Mouse (Mus musculus) ES-Bruce4 (cell line): ENCODE measurements around the gene Fam172a. TPM values are rescaled to one million over a fixed set of nuclear protein-coding genes. Genes with fewer than 3 reads are reported as not detected.
A peak's percentile ranks its signal among the peaks of the same experiment; 100 is the strongest.

Source experiments
- H3K27ac ChIP-seq: 2 replicates; pipeline ENCODE4 v1.5.1; 2012; ENCODE audit warnings: low read length, inconsistent platforms; ENCODE audit not compliant: insufficient read depth
- H3K27me3 ChIP-seq: 2 replicates; pipeline ENCODE4 v1.6.1; 2012; ENCODE audit warnings: mild to moderate bottlenecking, low read length, inconsistent platforms; ENCODE audit not compliant: control insufficient read depth, poor library complexity, insufficient read depth, severe bottlenecking
- H3K36me3 ChIP-seq: 2 replicates; pipeline ENCODE4 v1.6.1; 2012; ENCODE audit warnings: inconsistent platforms, mild to moderate bottlenecking, low read length, moderate library complexity; ENCODE audit not compliant: control insufficient read depth, poor library complexity, insufficient read depth, severe bottlenecking
- H3K4me1 ChIP-seq: one replicate; pipeline ENCODE4 v1.8.1; 2011; ENCODE audit warnings: low read length; ENCODE audit not compliant: control insufficient read depth, insufficient read depth
- H3K4me3 ChIP-seq: 2 replicates; pipeline ENCODE4 v1.5.1; 2011; ENCODE audit warnings: low read depth, mild to moderate bottlenecking, low read length
- H3K9ac ChIP-seq: 2 replicates; pipeline ENCODE4 v1.6.1; 2012; ENCODE audit warnings: low read depth, mild to moderate bottlenecking, inconsistent platforms; ENCODE audit not compliant: poor library complexity, severe bottlenecking
- H3K9me3 ChIP-seq: replicated peaks from 2 replicates; pipeline ENCODE4 v1.6.1; 2012; ENCODE audit warnings: mild to moderate bottlenecking, low read length, inconsistent platforms; ENCODE audit not compliant: control insufficient read depth, poor library complexity, insufficient read depth, severe bottlenecking
- CTCF ChIP-seq: IDR thresholded peaks from one replicate; pipeline ENCODE4 v1.8.1; 2011; ENCODE audit warnings: low read depth, low read length
- EP300 ChIP-seq: IDR thresholded peaks from 2 replicates; pipeline ENCODE4 v1.6.1; 2011; ENCODE audit warnings: low read depth, low read length; ENCODE audit not compliant: insufficient read depth
- POLR2A ChIP-seq: IDR thresholded peaks from one replicate; pipeline ENCODE4 v1.8.1; 2011; ENCODE audit warnings: low read length; ENCODE audit not compliant: insufficient read depth
- polyA plus RNA-seq: library from polyadenylated mRNA; stranded (reverse); fragments of >200 nt; gene quantifications from 2 replicates; pipeline ENCODE4 v1.2.4, GENCODE M21; 2011; ENCODE audit warnings: low read depth; ENCODE audit not compliant: missing spikeins, insufficient read depth, insufficient read length

Gene Fam172a
- polyA plus RNA-seq, 1 experiment, result 16.7 TPM

DNA sequence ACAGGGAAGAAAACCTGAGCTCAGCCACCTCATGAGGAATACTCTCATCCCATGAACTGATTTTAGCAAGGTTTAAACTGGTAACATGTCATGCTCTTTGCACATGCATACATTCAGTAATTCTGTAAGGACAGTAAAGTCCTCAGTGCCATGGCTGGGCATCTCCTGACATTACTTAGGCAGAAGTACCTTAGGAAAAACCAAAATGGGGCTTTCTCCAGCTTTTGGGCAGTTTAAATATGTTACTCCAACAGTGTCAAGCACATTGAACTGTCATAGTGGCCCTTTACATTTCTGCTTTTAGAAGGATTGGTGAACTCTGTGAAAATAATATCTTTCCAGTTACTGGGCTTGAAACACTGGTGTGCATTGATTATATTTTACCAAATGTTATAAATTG is 463.1 kb downstream of the Fam172a start:
- Histone ChIP-seq H3K36me3 (no peaks in the 10 kb centered on the region), H3K4me1 (no peaks in the 10 kb centered on the region), H3K27ac (no peak overlapping the region), H3K9ac (no peak overlapping the region), H3K9me3 (no peaks in the 10 kb centered on the region), H3K4me3 (no peak overlapping the region), H3K27me3 (peaks cover 6% of the 10 kb centered on the region)
- TF ChIP-seq EP300 (no peak), POLR2A (no peak), CTCF (no peak)

DNA sequence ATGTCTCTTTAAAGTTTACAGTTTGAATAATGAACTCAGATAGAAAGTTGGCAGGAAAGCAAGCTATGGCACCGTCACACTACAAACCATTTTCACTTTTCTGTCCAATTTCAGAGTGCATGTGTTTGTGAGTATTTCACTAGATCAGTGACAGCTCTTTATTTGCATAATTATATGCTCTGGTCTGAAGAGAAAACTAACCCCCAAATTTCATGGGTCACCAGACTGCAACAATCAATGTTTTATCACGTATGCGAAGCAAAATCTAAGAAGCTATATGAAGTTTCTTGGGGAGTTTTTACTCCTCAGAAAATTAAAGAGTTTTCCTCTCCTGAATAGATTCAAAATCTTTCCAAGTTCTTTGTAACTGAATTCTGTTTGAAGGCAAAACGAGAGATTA is 466.3 kb downstream of the Fam172a start:
- Histone ChIP-seq H3K36me3 (no peaks in the 10 kb centered on the region), H3K27ac (no peak overlapping the region), H3K4me3 (no peak overlapping the region), H3K9ac (no peak overlapping the region), H3K27me3 (peaks cover 10% of the 10 kb centered on the region), H3K9me3 (no peaks in the 10 kb centered on the region), H3K4me1 (no peaks in the 10 kb centered on the region)
- no peak for TF ChIP-seq CTCF
- TF ChIP-seq EP300, result no peak
- no peak for TF ChIP-seq POLR2A

DNA sequence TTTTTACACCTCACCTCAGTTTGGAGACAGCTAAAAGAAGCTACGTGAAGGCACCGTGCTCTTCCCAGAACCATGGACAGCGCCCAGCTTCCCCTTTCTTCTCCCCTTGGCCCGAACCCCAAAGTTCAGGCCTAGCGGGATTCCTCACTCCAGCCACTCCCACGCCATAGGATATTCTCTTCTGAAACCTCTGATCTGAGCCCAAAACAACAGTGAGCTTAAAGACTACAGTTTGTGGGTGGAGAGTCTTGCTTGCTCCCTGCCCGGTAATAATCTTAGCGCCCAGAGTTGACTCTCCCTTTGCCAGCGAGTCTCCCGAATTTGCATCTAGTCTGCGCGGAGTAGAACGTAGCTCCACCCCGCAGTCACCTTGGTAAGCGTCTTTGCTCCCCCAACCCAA is 469.5 kb downstream of the Fam172a start:
- Histone ChIP-seq H3K9ac (no peak overlapping the region), H3K9me3 (no peaks in the 10 kb centered on the region), H3K27me3 (peaks cover 8% of the 10 kb centered on the region), H3K27ac (no peak overlapping the region), H3K4me1 (no peaks in the 10 kb centered on the region), H3K4me3 (peak overlapping the region; percentile 29), H3K36me3 (no peaks in the 10 kb centered on the region)
- TF ChIP-seq POLR2A (no peak), CTCF (no peak)

DNA sequence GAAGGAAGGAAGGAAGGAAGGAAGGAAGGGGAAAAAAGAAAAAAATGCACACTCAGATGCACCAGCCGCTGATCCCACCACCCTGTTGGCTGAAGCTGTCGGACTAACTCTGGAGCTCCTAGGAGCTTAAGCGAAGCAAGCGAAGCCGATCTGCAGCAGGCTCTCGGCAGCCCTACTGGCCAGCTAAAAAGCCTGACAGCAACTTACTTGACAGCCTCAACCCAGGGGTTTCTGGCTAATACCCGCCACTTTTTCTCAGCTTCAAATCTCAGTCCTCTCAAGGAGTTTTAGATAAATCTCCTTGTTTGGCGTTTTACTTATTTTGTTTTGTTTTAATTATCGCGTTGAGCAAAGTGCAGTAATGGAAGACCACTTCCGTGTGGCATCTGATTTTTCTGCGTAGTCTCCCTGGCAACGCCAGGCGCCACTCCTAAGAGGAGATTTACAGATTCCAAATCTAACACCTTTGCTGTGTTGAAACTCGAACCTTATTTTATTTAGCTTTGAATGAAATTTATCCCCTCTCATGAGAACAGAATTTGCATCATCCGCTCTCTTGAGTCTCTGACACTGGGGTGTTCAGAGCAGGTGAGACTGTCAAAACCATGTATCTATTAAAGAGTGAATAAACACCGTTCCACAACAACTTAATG is 470.3 kb downstream of the Fam172a start:
- Histone ChIP-seq H3K27me3 (peaks cover 8% of the 10 kb centered on the region), H3K27ac (no peak overlapping the region), H3K9me3 (no peaks in the 10 kb centered on the region), H3K36me3 (no peaks in the 10 kb centered on the region), H3K4me3 (no peak overlapping the region), H3K9ac (no peak overlapping the region), H3K4me1 (no peaks in the 10 kb centered on the region)
- TF ChIP-seq EP300 (no peak), POLR2A (no peak), CTCF (no peak)

DNA sequence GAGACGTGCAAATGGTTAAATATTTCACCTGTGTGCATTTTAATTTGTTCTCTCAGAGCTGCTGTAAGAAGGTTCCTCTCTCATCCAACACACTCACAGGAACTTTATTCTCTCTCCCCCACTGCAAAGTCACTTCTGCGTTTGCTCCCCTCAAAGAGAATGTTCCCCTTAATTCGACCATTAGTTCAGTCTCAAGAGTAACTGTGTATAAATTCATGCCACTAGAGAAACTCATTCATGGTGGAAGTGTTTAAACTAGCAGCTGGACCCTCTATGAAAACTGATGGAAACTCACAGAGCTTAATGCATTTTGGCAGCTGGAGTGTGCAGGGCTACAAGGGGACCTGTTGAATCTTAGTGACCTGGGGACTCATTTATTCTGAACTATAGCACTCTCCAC is 471.0 kb downstream of the Fam172a start:
- no peaks in the 10 kb centered on the region for H3K9me3 ChIP-seq
- TF ChIP-seq CTCF (no peak), EP300 (no peak), POLR2A (no peak)
- H3K27me3 ChIP-seq, result peaks cover 10% of the 10 kb centered on the region
- H3K36me3 ChIP-seq, result no peaks in the 10 kb centered on the region
- H3K9ac ChIP-seq, result no peak overlapping the region
- no peak overlapping the region for H3K4me3 ChIP-seq
- H3K4me1 ChIP-seq, result no peaks in the 10 kb centered on the region
- no peak overlapping the region for H3K27ac ChIP-seq

DNA sequence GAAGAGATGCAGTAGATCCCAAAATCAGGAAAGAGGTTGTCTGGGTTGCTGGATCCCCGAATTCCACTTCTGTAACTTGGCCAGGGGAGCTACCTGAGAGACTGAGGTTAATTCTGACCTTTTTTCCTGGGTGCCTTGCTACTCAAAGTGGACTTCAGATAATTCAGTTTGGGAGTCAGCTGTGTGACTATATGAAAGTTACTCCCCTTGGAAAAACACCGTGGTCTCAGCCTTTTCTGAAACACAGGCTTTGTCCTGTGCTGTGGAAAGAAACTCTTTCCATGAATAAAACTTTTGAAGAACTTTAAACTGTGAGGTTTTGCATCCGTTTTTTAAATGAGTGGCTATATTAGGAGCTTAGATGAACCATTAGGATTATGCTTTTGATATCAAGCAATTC is 472.4 kb downstream of the Fam172a start:
- TF ChIP-seq EP300, result no peak
- no peak for TF ChIP-seq POLR2A
- TF ChIP-seq CTCF, result no peak
- Histone ChIP-seq H3K27ac (no peak overlapping the region), H3K36me3 (no peaks in the 10 kb centered on the region), H3K27me3 (peaks cover 12% of the 10 kb centered on the region), H3K9me3 (no peaks in the 10 kb centered on the region), H3K4me1 (no peaks in the 10 kb centered on the region), H3K4me3 (no peak overlapping the region), H3K9ac (no peak overlapping the region)
